Mouse (Mus musculus): ENCODE results near the gene Resf1. TPM values are rescaled to one million over a fixed set of nuclear protein-coding genes. Genes with fewer than 3 reads are reported as not detected.
A peak's percentile ranks its signal among the peaks of the same experiment; 100 is the strongest.
"Not testable (repeated sequence)": the region's sequence is repeated elsewhere in the genome, so short reads cannot be mapped to it uniquely, and the experiment has no call there.

The Resf1 gene
- polyA plus RNA-seq, 1 experiment from 2014 or later = 20.8 TPM

DNA sequence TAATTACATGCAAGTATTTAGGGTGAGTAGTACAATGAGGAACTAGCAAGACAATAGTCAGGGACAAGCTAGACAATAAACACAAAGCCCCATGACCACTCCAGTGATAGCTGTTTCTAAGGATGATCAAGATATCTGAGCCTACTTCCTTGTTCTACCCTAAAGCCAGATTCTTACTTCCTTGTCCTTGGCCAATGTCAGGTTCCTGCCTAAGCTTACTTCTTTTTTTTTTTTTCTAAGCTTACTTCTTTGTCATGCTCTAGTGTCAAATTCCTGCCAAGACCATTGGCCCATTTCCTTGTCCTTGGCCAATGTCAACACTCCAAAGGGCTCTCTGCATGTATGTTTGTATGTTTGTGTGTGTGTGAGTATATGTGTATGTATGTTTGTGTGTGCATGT is 47.9 kb downstream of the Resf1 start:
- no peak for DNase-seq (ENCODE audit: low spot score)
- Histone ChIP-seq H3K27me3 (ENCODE audit: control insufficient read depth, insufficient read depth, low read length) (no peaks in the 10 kb centered on the region), H3K27ac (replicated peaks) (no peak overlapping the region), H3K4me1 (replicated peaks; ENCODE audit: control insufficient read depth, insufficient read depth) (no peaks in the 10 kb centered on the region), H3K36me3 (ENCODE audit: control insufficient read depth, insufficient read depth, low read length) (no peaks in the 10 kb centered on the region), H3K9ac (ENCODE audit: low read length) (no peak overlapping the region), H3K4me2 (replicated peaks; ENCODE audit: low read depth) (no peak overlapping the region), H3K9me3 (ENCODE audit: control insufficient read depth, low read length) (no peaks in the 10 kb centered on the region), H3K4me3 (ENCODE audit: low read depth, low read length) (no peak overlapping the region)
- no peak for ATAC-seq (ENCODE audit: low FRiP score, low TSS enrichment)
- TF ChIP-seq EP300 (optimal IDR thresholded peaks at IDR 0.05) (no peak), CTCF (IDR thresholded peaks at IDR 0.05; ENCODE audit: low read depth) (no peak)

DNA sequence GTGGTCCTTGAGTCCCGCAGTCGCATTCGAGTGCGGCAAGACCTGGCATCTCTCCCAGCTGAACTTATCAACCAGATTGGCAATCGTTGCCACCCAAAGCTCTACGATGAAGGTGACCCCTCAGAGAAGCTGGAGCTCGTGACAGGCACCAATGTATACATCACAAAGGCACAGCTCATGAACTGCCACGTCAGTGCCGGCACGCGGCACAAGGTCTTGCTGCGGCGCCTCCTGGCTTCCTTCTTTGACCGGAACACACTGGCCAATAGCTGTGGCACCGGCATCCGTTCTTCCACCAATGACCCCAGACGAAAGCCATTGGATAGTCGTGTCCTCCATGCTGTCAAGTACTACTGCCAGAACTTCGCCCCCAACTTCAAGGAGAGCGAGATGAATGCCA is 53.3 kb downstream of the Resf1 start:
- H3K27me3 ChIP-seq (ENCODE audit: control insufficient read depth, insufficient read depth, low read length); H3K4me2 ChIP-seq (replicated peaks; ENCODE audit: low read depth); H3K4me3 ChIP-seq (ENCODE audit: low read depth, low read length); ATAC-seq (ENCODE audit: low FRiP score, low TSS enrichment); H3K27ac ChIP-seq (replicated peaks); H3K36me3 ChIP-seq (ENCODE audit: control insufficient read depth, insufficient read depth, low read length); H3K9me3 ChIP-seq (ENCODE audit: control insufficient read depth, low read length); H3K4me1 ChIP-seq (replicated peaks; ENCODE audit: control insufficient read depth, insufficient read depth); DNase-seq (ENCODE audit: low spot score); H3K9ac ChIP-seq (ENCODE audit: low read length): not testable (repeated sequence)
- 98% methylated on average over 20 of the region's 20 CpGs for WGBS

DNA sequence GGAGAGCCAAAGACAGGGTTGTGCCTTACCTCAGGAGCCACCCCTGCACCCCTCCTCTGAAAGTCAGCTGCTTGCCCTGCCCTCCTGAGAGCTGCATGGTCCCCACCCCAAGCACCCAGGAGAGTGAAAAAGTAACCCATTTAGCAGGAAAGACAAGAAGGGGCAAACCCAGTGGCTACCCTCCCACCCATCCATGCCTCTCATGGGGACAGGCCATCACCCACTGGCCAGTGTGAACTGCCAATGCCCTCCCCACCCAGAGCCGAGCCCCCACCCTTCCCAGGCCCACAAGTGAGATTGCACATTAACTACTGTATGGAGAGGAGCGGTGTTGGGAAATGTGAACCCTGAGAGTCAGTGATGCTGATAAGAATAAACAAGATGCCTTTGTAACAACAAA is 56.8 kb downstream of the Resf1 start:
- not testable (repeated sequence) for H3K4me3 ChIP-seq (ENCODE audit: low read depth, low read length); ATAC-seq (ENCODE audit: low FRiP score, low TSS enrichment); H3K36me3 ChIP-seq (ENCODE audit: control insufficient read depth, insufficient read depth, low read length); DNase-seq (ENCODE audit: low spot score); H3K27me3 ChIP-seq (ENCODE audit: control insufficient read depth, insufficient read depth, low read length); H3K27ac ChIP-seq (replicated peaks); H3K9ac ChIP-seq (ENCODE audit: low read length); H3K4me1 ChIP-seq (replicated peaks; ENCODE audit: control insufficient read depth, insufficient read depth); H3K4me2 ChIP-seq (replicated peaks; ENCODE audit: low read depth); H3K9me3 ChIP-seq (ENCODE audit: control insufficient read depth, low read length)
- WGBS = 88% methylated on average over 2 of the region's 2 CpGs

DNA sequence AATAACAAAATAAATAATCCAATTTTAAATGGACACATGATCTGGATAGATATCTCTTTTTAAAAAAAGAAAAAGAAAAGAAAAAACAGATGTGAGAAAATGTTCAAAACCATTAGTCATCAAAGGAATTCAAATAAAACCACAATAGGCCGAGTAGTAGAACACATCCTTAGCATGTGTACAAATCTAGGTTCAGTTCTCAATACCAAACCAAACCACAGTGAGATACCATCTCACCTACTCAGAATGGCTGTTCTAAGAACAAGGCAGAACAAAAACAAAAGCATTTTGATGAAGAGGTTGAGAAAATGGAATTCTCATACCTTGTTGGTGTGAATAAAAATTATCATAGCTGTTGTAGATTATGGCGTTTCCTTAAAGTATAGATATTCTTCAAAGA is 57.2 kb downstream of the Resf1 start:
- Histone ChIP-seq H3K4me2 (replicated peaks; ENCODE audit: low read depth) (no peak overlapping the region), H3K27ac (replicated peaks) (no peak overlapping the region), H3K36me3 (ENCODE audit: control insufficient read depth, insufficient read depth, low read length) (no peaks in the 10 kb centered on the region), H3K9ac (ENCODE audit: low read length) (no peak overlapping the region), H3K4me1 (replicated peaks; ENCODE audit: control insufficient read depth, insufficient read depth) (no peaks in the 10 kb centered on the region), H3K4me3 (ENCODE audit: low read depth, low read length) (no peak overlapping the region), H3K27me3 (ENCODE audit: control insufficient read depth, insufficient read depth, low read length) (no peaks in the 10 kb centered on the region), H3K9me3 (ENCODE audit: control insufficient read depth, low read length) (no peaks in the 10 kb centered on the region)
- WGBS = 82% methylated on average over 2 of the region's 2 CpGs
- TF ChIP-seq CTCF (IDR thresholded peaks at IDR 0.05; ENCODE audit: low read depth) (no peak), EP300 (optimal IDR thresholded peaks at IDR 0.05) (no peak)
- DNase-seq (ENCODE audit: low spot score) = no peak
- ATAC-seq (ENCODE audit: low FRiP score, low TSS enrichment) = no peak

- DNase-seq (ENCODE audit: low spot score) (peak; percentile 74), ATAC-seq (ENCODE audit: low FRiP score, low TSS enrichment) (peak; percentile 76)
- H3K4me3 ChIP-seq (ENCODE audit: low read depth, low read length) = no peak overlapping the region
- H3K9ac ChIP-seq (ENCODE audit: low read length) = no peak overlapping the region
- no peak overlapping the region for H3K4me2 ChIP-seq (replicated peaks; ENCODE audit: low read depth)
- 38% methylated on average over 2 of the region's 2 CpGs for WGBS
- TF ChIP-seq EP300 (optimal IDR thresholded peaks at IDR 0.05) (no peak), CTCF (IDR thresholded peaks at IDR 0.05; ENCODE audit: low read depth) (peak; percentile 90)
- no peaks in the 10 kb centered on the region for H3K36me3 ChIP-seq (ENCODE audit: control insufficient read depth, insufficient read depth, low read length)
- no peak overlapping the region for H3K27ac ChIP-seq (replicated peaks)
- no peaks in the 10 kb centered on the region for H3K4me1 ChIP-seq (replicated peaks; ENCODE audit: control insufficient read depth, insufficient read depth)
- H3K27me3 ChIP-seq (ENCODE audit: control insufficient read depth, insufficient read depth, low read length) = no peaks in the 10 kb centered on the region
- no peaks in the 10 kb centered on the region for H3K9me3 ChIP-seq (ENCODE audit: control insufficient read depth, low read length)
These were observed 65.8 kb downstream of the Resf1 start for GRCm38 (mm10) chr6:149374986-149375457.

DNA sequence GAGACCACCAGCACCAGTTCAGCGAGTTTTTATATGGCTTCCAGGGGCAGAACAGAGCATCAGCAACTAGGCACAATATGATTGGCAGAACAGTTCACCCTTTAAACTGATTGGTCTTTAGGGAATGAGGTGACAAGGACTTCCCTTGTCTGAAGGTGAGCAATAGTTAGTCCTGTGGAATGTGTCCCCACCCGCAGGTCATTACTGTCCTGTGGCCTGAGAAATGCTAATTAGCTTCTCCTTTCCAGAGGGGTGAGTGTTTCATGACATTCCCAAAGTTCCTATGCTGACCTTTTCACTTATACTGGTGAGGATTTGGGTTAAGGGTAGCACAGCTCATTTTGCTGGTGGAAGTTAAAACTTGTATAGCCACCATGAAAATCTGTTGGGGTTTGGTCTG is 74.3 kb downstream of the Resf1 start:
- WGBS = 83% methylated on average over 2 of the region's 2 CpGs
- Histone ChIP-seq H3K27ac (replicated peaks) (no peak overlapping the region), H3K9me3 (ENCODE audit: control insufficient read depth, low read length) (no peaks in the 10 kb centered on the region), H3K9ac (ENCODE audit: low read length) (no peak overlapping the region), H3K4me1 (replicated peaks; ENCODE audit: control insufficient read depth, insufficient read depth) (no peaks in the 10 kb centered on the region), H3K36me3 (ENCODE audit: control insufficient read depth, insufficient read depth, low read length) (no peaks in the 10 kb centered on the region), H3K4me3 (ENCODE audit: low read depth, low read length) (no peak overlapping the region), H3K27me3 (ENCODE audit: control insufficient read depth, insufficient read depth, low read length) (no peaks in the 10 kb centered on the region), H3K4me2 (replicated peaks; ENCODE audit: low read depth) (no peak overlapping the region)
- no peak for ATAC-seq (ENCODE audit: low FRiP score, low TSS enrichment)
- DNase-seq (ENCODE audit: low spot score) = no peak
- TF ChIP-seq EP300 (optimal IDR thresholded peaks at IDR 0.05) (no peak), CTCF (IDR thresholded peaks at IDR 0.05; ENCODE audit: low read depth) (no peak)

Other genes with a start within 250 kb of the Resf1 start
- 1.7 and 2.0 TPM in 2 replicates for gene Dennd5b, start 207.7 kb upstream of the Resf1 start, polyA plus RNA-seq (2015; fragmentation: Nextera tagmentation; extraction: Ambion mirVana)
- not detected in 2 replicates for gene Gm10203, start 179.2 kb upstream of the Resf1 start, polyA plus RNA-seq (2015; fragmentation: Nextera tagmentation; extraction: Ambion mirVana)
- gene Etfbkmt, start 169.6 kb upstream of the Resf1 start, polyA plus RNA-seq (2015; fragmentation: Nextera tagmentation; extraction: Ambion mirVana) = 12.6 and 12.9 TPM in 2 replicates
- gene Amn1, start 120.7 kb upstream of the Resf1 start, polyA plus RNA-seq (2015; fragmentation: Nextera tagmentation; extraction: Ambion mirVana) = 20.1 and 20.2 TPM in 2 replicates
- 4.1 and 4.5 TPM in 2 replicates for gene Bicd1, start 99.5 kb downstream of the Resf1 start, polyA plus RNA-seq (2015; fragmentation: Nextera tagmentation; extraction: Ambion mirVana)